ENCODE assay signal across 8 mouse cellular contexts in the genomic region with DNA sequence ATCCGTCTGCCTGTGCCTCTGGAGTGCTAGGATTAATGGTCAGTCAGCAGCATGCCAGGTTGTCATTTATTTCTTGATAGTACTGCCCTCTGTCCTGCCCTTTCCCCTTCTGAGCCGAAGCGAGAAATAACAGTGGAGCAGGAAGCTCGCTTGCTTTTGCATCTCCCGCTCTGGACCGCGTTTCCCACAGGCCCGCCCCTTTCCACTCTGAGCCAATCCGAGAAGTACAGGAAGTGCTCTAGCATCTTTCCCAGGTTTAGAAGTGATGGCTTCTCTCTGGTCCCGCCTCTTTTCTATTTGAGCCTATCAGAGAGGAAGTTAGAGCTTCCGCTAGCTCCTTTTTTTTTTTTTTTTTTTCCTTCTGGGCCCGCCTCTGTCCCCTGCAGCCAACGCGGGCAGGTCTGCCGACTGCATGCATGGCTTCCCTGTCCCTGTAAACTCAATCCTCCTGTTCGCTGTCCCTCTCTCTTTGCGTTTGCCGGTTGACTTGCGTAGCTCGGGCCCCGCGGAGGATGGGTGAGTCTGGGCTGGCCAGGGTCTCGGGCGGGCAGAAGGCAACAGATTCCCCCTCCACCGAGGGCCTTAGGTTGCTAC. TPM values are rescaled to one million over a fixed set of nuclear protein-coding genes. Genes with fewer than 3 reads are reported as not detected.
DNase-seq lines count a peak whose midpoint lies in the region; ATAC-seq lines count a peak whose summit lies in the region.

No protein-coding gene starts in this region.

- H3K36me3 ChIP-seq in forebrain, embryonic 14.5 days (ENCODE audit: control insufficient read depth, insufficient read depth, low read length) = peaks cover 20% of the 10 kb centered on the region
- peaks cover 15% of the 10 kb centered on the region for H3K36me3 ChIP-seq in neural tube, embryonic 15.5 days

- H3K27ac ChIP-seq in forebrain, embryonic 14.5 days (ENCODE audit: low read depth, low read length) = peak overlapping the region; percentile 68
- peak overlapping the region; percentile 86 for H3K27ac ChIP-seq in neural tube, embryonic 15.5 days (replicated peaks)

- ATAC-seq in forebrain, embryonic 14.5 days = peak; percentile 96
- peak; percentile 96 for ATAC-seq in neural tube, embryonic 15.5 days (ENCODE audit: low FRiP score)

- H3K27me3 ChIP-seq in forebrain, embryonic 14.5 days (replicated peaks; ENCODE audit: control insufficient read depth, insufficient read depth, low read length) = no peaks in the 10 kb centered on the region
- H3K27me3 ChIP-seq in neural tube, embryonic 15.5 days (replicated peaks) = no peaks in the 10 kb centered on the region

- under 1% methylated on average over 24 of the region's 25 CpGs for WGBS in forebrain, embryonic 14.5 days
- 0% methylated on average over 25 of the region's 25 CpGs for WGBS in neural tube, embryonic 15.5 days

- peak overlapping the region; percentile 81 for H3K9ac ChIP-seq in forebrain, embryonic 14.5 days (ENCODE audit: low read length)
- H3K9ac ChIP-seq in neural tube, embryonic 15.5 days (replicated peaks) = peak overlapping the region; percentile 88

- no peaks in the 10 kb centered on the region for H3K9me3 ChIP-seq in forebrain, embryonic 14.5 days (replicated peaks; ENCODE audit: control insufficient read depth, low read length)
- H3K9me3 ChIP-seq in neural tube, embryonic 15.5 days (replicated peaks) = no peaks in the 10 kb centered on the region

- peaks cover 11% of the 10 kb centered on the region for H3K4me1 ChIP-seq in forebrain, embryonic 14.5 days (ENCODE audit: control insufficient read depth, insufficient read depth, low read length)
- peaks cover 33% of the 10 kb centered on the region for H3K4me1 ChIP-seq in neural tube, embryonic 15.5 days

- H3K4me3 ChIP-seq in forebrain, embryonic 14.5 days (ENCODE audit: low read depth, low read length) = peak overlapping the region; percentile 57
- peak overlapping the region; percentile 71 for H3K4me3 ChIP-seq in neural tube, embryonic 15.5 days (replicated peaks)

- intact Hi-C loops in heart, postnatal 14 days (cut with DNase I) = loop anchor here (10.0 kb wide), 2 partner anchors 232 to 742 kb away; partner anchors contain the start of genes Asl and Crcp

- DNase-seq in ES-CJ7 (ENCODE audit: low read depth, low spot score) = peak; percentile 98
- peak; percentile 90 for DNase-seq in cerebellum, adult 11 months
- DNase-seq in forebrain, embryonic 14.5 days (ENCODE audit: low spot score) = peak; percentile 100
- DNase-seq in heart, postnatal 14 days = peak; percentile 92 to 95
- peak; percentile 93 for DNase-seq in layer of hippocampus, adult 11-12 months (ENCODE audit: low spot score)
- DNase-seq in lung, adult 18-20 months = peak; percentile 97 to 98
- DNase-seq in testis, postnatal 14 days (ENCODE audit: low spot score) = peak; percentile 95

- peak overlapping the region; percentile 74 for H3K4me2 ChIP-seq in forebrain, embryonic 14.5 days (ENCODE audit: low read length)
- H3K4me2 ChIP-seq in neural tube, embryonic 15.5 days = peak overlapping the region; percentile 86

RNA-seq across cellular contexts. Expression of gene Tyw1, which starts 1.4 kb away (rescaled TPM):
- 25.2 and 29.4 TPM in 2 replicates for polyA plus RNA-seq in forebrain, embryonic 14.5 days (2014; fragmentation: Nextera tagmentation; extraction: Ambion mirVana)
- total RNA-seq in heart, postnatal 14 days (2021) = 1 to 10 TPM; 8.3 to 9.3 TPM
- polyA plus RNA-seq in neural tube, embryonic 15.5 days (2015; fragmentation: Nextera tagmentation; extraction: Ambion mirVana) = 21.0 and 21.9 TPM in 2 replicates

RNA-seq across cellular contexts. Expression of gene Sbds, which starts 1.4 kb away (rescaled TPM):
- polyA plus RNA-seq in forebrain, embryonic 14.5 days (2014; fragmentation: Nextera tagmentation; extraction: Ambion mirVana) = 49.6 and 50.8 TPM in 2 replicates
- total RNA-seq in heart, postnatal 14 days (2021) = 10 to 100 TPM; 39.9 to 45.4 TPM
- polyA plus RNA-seq in neural tube, embryonic 15.5 days (2015; fragmentation: Nextera tagmentation; extraction: Ambion mirVana) = 60.6 and 64.6 TPM in 2 replicates

RNA-seq across cellular contexts. Expression of gene Tmem248, which starts 39.9 kb away (rescaled TPM):
- polyA plus RNA-seq in forebrain, embryonic 14.5 days (2014; fragmentation: Nextera tagmentation; extraction: Ambion mirVana) = 22.5 and 22.7 TPM in 2 replicates
- total RNA-seq in heart, postnatal 14 days (2021) = 10 to 100 TPM; 31.7 to 33.0 TPM
- 24.7 and 27.5 TPM in 2 replicates for polyA plus RNA-seq in neural tube, embryonic 15.5 days (2015; fragmentation: Nextera tagmentation; extraction: Ambion mirVana)

Comparison
In these comparisons a context has a peak if more than half of its experiments do, and no peak if none do; other contexts are left out.
1. Peak in every context shown above with its lines: DNase-seq, ATAC-seq, H3K4me3 ChIP-seq and H3K27ac ChIP-seq.